Mouse (Mus musculus): ENCODE measurements around the gene Olfr536. TPM values are rescaled to one million over a fixed set of nuclear protein-coding genes. Genes with fewer than 3 reads are reported as not detected.

The Olfr536 gene
- polyA plus RNA-seq (2012; rRNA removed): not detected in 2 replicates

DNA sequence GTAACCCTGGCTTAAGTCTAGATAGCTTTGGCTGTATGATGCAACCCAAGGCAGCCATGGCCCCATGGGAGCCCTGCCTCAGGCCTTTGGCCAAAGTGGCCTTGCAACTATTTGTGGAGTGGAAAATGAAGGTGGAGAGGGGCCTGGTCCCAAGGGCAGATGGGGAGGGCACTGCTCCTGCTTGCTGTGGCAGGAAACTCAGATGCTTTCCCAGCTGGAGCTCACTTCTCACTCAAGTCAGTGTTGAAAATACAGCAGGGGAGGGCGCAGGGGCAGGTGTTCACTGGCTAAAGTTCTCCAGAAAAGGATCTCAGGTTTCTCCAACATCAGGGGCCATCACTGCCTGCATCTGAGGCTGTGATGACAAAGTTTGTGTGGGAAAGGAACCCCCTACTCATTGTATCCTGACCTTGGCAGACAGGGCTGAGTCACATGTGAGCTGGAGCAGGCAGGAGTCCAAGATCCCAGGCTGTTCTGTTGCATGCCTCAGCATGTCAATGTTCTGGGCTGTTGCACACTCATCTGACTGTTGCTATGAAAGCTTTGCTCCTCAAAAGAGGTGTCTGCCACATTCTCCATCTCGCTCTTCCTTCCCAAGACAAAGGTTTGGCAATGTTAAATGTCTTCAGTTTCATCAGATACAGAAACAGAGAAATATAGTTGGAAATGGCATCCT, at the start of gene Olfr536:
TSS of gene Olfr536 (minus strand) at position 51 of the 676 bp plus-strand sequence.

GRCm38 (mm10) chr7:140483916-140484315, 23.3 kb downstream of the Olfr536 start, which contains the start of gene Olfr535:
Gene Olfr535 (plus strand): TSS chr7:140484216.

DNA sequence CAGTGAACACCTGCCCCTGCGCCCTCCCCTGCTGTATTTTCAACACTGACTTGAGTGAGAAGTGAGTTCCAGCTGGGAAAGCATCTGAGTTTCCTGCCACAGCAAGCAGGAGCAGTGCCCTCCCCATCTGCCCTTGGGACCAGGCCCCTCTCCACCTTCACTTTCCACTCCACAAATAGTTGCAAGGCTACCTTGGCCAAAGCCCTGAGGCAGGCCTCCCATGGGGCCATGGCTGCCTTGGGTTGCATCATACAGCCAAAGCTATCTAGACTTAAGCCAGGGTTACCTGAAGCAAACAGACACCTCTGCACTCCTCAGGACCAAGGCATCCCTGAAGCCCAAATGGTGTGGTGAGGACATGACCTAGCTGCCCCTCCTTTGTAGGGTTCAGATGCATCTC, 44.1 kb downstream of the Olfr536 start, which contains the start of gene Olfr533:
TSS of gene Olfr533 (plus strand) at position 301 of the 400 bp plus-strand sequence.

Other genes starting within 250 kb of the Olfr536 start
- gene Olfr525, start 186.5 kb downstream of the Olfr536 start, polyA plus RNA-seq (2012; rRNA removed): not detected in 2 replicates
- gene Olfr527, start 173.4 kb downstream of the Olfr536 start, polyA plus RNA-seq (2012; rRNA removed): not detected in 2 replicates
- not detected in 2 replicates for gene Olfr60, start 145.7 kb downstream of the Olfr536 start, polyA plus RNA-seq (2012; rRNA removed)
- gene Olfr530, start 131.1 kb downstream of the Olfr536 start, polyA plus RNA-seq (2012; rRNA removed): not detected in 2 replicates
- gene Olfr531, start 104.5 kb downstream of the Olfr536 start, polyA plus RNA-seq (2012; rRNA removed): not detected in 2 replicates
- not detected in 2 replicates for gene Olfr532, start 85.8 kb downstream of the Olfr536 start, polyA plus RNA-seq (2012; rRNA removed)
- gene Olfr533, start 44.0 kb downstream of the Olfr536 start, polyA plus RNA-seq (2012; rRNA removed): not detected in 2 replicates
- not detected in 2 replicates for gene Olfr535, start 23.2 kb downstream of the Olfr536 start, polyA plus RNA-seq (2012; rRNA removed)
- not detected in 2 replicates for gene Olfr538, start 60.5 kb upstream of the Olfr536 start, polyA plus RNA-seq (2012; rRNA removed)
- not detected in 2 replicates for gene Olfr46, start 93.9 kb upstream of the Olfr536 start, polyA plus RNA-seq (2012; rRNA removed)
- not detected in 2 replicates for gene Olfr61, start 121.6 kb upstream of the Olfr536 start, polyA plus RNA-seq (2012; rRNA removed)
- gene Olfr53, start 139.1 kb upstream of the Olfr536 start, polyA plus RNA-seq (2012; rRNA removed): not detected in 2 replicates
- gene Olfr539, start 152.5 kb upstream of the Olfr536 start, polyA plus RNA-seq (2012; rRNA removed): under 0.01 TPM in 2 replicates
- gene Olfr45, start 174.6 kb upstream of the Olfr536 start, polyA plus RNA-seq (2012; rRNA removed): not detected in 2 replicates
- not detected in 2 replicates for gene Olfr541, start 189.9 kb upstream of the Olfr536 start, polyA plus RNA-seq (2012; rRNA removed)

Measured in central nervous system, embryonic 11.5 days (tissue).